Mouse (Mus musculus) left cerebral cortex, postnatal 4 days (tissue): ENCODE data around the gene Ift140. TPM values are rescaled to one million over a fixed set of nuclear protein-coding genes. Genes with fewer than 3 reads are reported as not detected.
"Not testable (repeated sequence)": the region's sequence is repeated elsewhere in the genome, so short reads cannot be mapped to it uniquely, and the experiment has no call there.

Source experiments
- DNase-seq: peaks from one replicate; pipeline ENCODE4 v3.0.0-alpha.2; 2022
- intact Hi-C: fragments of 180-260 bp; cut with DNase I; formaldehyde crosslinking; loops from one replicate; pipeline ENCODE4 v1.15.1; 2025
- total RNA-seq, 2 experiments: library from RNA; stranded (reverse); gene quantifications; 2 replicates each; pipeline ENCODE4 v1.2.3; 2021

Ift140 gene
- total RNA-seq, 2 experiments from 2014 or later, result 29.9 to 32.2 TPM

- peak; percentile 14 for DNase-seq
- intact Hi-C loops, result no loop called here
Observed at GRCm38 (mm10) chr17:25114908-25115645, 99.2 kb downstream of the Ift140 start.

- DNase-seq, result peak; percentile 94
- intact Hi-C loops, result no loop called here
Observed at GRCm38 (mm10) chr17:25115664-25116432, 100.0 kb downstream of the Ift140 start, which contains the start of gene Telo2. TSS of gene Telo2 (minus strand) at chr17:25115967.

GRCm38 (mm10) chr17:25117263-25117662, 101.4 kb downstream of the Ift140 start:
- DNase-seq, result no peak
- intact Hi-C loops, result no loop called here

GRCm38 (mm10) chr17:25120406-25120805, 104.5 kb downstream of the Ift140 start, which contains the start of gene Ptx4:
TSS of gene Ptx4 (plus strand) at chr17:25120760.
- DNase-seq, result no peak
- intact Hi-C loops, result no loop called here

GRCm38 (mm10) chr17:25123979-25124378, 108.1 kb downstream of the Ift140 start:
- intact Hi-C loops, result no loop called here
- no peak for DNase-seq

- intact Hi-C loops, DNase-seq: not testable (repeated sequence)
Observed at GRCm38 (mm10) chr17:25125442-25126060, 109.7 kb downstream of the Ift140 start.

- intact Hi-C loops, result no loop called here
- no peak for DNase-seq
Observed at GRCm38 (mm10) chr17:25127079-25127478, 111.2 kb downstream of the Ift140 start.

- no peak for DNase-seq
- intact Hi-C loops, result no loop called here
Observed at GRCm38 (mm10) chr17:25127681-25128080, 111.8 kb downstream of the Ift140 start.

- intact Hi-C loops, result no loop called here
- DNase-seq, result no peak
Observed at GRCm38 (mm10) chr17:25130060-25130459, 114.2 kb downstream of the Ift140 start.

GRCm38 (mm10) chr17:25133275-25133698, 117.4 kb downstream of the Ift140 start, which contains the start of gene Clcn7:
TSS of gene Clcn7 (plus strand) at chr17:25133391.
- DNase-seq, result peak; percentile 96
- intact Hi-C loops, result no loop called here

- intact Hi-C loops, result no loop called here
- no peak for DNase-seq
Observed at GRCm38 (mm10) chr17:25135622-25136021, 119.7 kb downstream of the Ift140 start.

- no peak for DNase-seq
- intact Hi-C loops, result no loop called here
Observed at GRCm38 (mm10) chr17:25138803-25139202, 122.9 kb downstream of the Ift140 start.

GRCm38 (mm10) chr17:25139960-25140359, 124.1 kb downstream of the Ift140 start:
- DNase-seq, result no peak
- intact Hi-C loops, result no loop called here

Other genes with a start within 250 kb of the Ift140 start
- not detected for gene Meiob, start 211.8 kb upstream of the Ift140 start, total RNA-seq
- gene Hagh, start 175.9 kb upstream of the Ift140 start, total RNA-seq, result 10 to 100 TPM; 48.0 to 50.0 TPM
- 10 to 100 TPM; 13.1 to 13.8 TPM for gene Fahd1, start 165.7 kb upstream of the Ift140 start, total RNA-seq
- under 1 TPM in 1 of 2 experiments, not detected in 1; 0.22 TPM for gene Igfals, start 150.1 kb upstream of the Ift140 start, total RNA-seq
- gene Nubp2, start 129.7 kb upstream of the Ift140 start, total RNA-seq, result 10 to 100 TPM; 35.9 to 39.3 TPM
- gene Spsb3, start 129.4 kb upstream of the Ift140 start, total RNA-seq, result 10 to 100 TPM; 43.6 to 46.0 TPM
- 10 to 100 TPM; 36.2 to 36.4 TPM for gene Eme2, start 121.0 kb upstream of the Ift140 start, total RNA-seq
- 10 to 100 TPM; 48.9 to 50.0 TPM for gene Mrps34, start 121.0 kb upstream of the Ift140 start, total RNA-seq
- gene Nme3, start 119.6 kb upstream of the Ift140 start, total RNA-seq, result 10 to 100 TPM; 38.7 to 43.0 TPM
- gene Mapk8ip3, start 79.1 kb upstream of the Ift140 start, total RNA-seq, result 100 to 1,000 TPM; 255 to 270 TPM
- gene Jpt2, start 55.4 kb upstream of the Ift140 start, total RNA-seq, result 10 to 100 TPM; 31.5 to 37.2 TPM
- gene Cramp1l, start 297 bp upstream of the Ift140 start, total RNA-seq, result 10 to 100 TPM; 27.7 to 29.0 TPM
- gene Tmem204, start 67.5 kb downstream of the Ift140 start, total RNA-seq, result 1 to 10 TPM; 5.4 to 6.7 TPM
- gene Telo2, start 99.9 kb downstream of the Ift140 start, total RNA-seq, result 10 to 100 TPM; 58.3 to 59.3 TPM
- under 1 TPM; 0.32 to 0.34 TPM for gene Ptx4, start 104.7 kb downstream of the Ift140 start, total RNA-seq
- gene Clcn7, start 117.3 kb downstream of the Ift140 start, total RNA-seq, result 10 to 100 TPM; 40.9 to 42.5 TPM
- under 1 TPM in 1 of 2 experiments, not detected in 1; 0.16 TPM for gene Ccdc154, start 146.4 kb downstream of the Ift140 start, total RNA-seq
- not detected for gene Gm38655, start 159.4 kb downstream of the Ift140 start, total RNA-seq
- 10 to 100 TPM; 16.8 to 18.6 TPM for gene BC003965, start 168.5 kb downstream of the Ift140 start, total RNA-seq
- gene Unkl, start 172.3 kb downstream of the Ift140 start, total RNA-seq, result 10 to 100 TPM; 23.5 to 26.9 TPM
- gene Gnptg, start 224.0 kb downstream of the Ift140 start, total RNA-seq, result 10 to 100 TPM; 54.6 to 56.0 TPM
- gene Tsr3, start 224.1 kb downstream of the Ift140 start, total RNA-seq, result 10 to 100 TPM; 29.7 to 33.8 TPM
- 10 to 100 TPM in 1 of 2 experiments, 1 to 10 TPM in 1; 5.2 to 24.2 TPM for gene Baiap3, start 240.3 kb downstream of the Ift140 start, total RNA-seq